Mouse (Mus musculus): ENCODE measurements around the gene Hps1. TPM values are rescaled to one million over a fixed set of nuclear protein-coding genes. Genes with fewer than 3 reads are reported as not detected.
A peak's percentile ranks its signal among the peaks of the same experiment; 100 is the strongest.
"Not testable (repeated sequence)": the region's sequence is repeated elsewhere in the genome, so short reads cannot be mapped to it uniquely, and the experiment has no call there.

The Hps1 gene
- total and polyA plus RNA-seq, 2 experiments from 2014 or later: 11.9 to 13.6 TPM

DNA sequence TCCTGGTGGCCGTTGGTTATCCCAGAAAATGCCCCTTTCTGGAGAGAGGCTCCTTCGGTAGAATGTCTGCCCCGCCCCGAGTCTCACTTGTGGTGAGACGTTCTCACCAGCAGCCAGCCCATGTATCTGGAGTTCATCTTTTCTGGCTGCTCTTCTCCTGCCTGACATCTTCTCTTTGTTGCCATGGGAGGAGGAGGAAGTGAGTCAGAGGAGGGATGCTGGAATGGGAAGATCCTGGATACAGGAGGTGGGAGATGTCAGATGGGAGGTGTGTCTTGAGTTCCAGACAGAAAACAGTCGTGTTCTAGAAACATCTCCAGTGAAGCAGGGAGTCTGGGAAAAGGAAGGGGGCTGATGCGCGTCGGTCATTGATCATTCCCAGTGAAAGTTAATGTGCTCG, 29.7 kb upstream of the Hps1 start:
- H3K4me2 ChIP-seq (ENCODE audit: low read depth, low read length): no peak overlapping the region
- H3K36me3 ChIP-seq (ENCODE audit: insufficient read depth, low read length): no peaks in the 10 kb centered on the region
- no peak for DNase-seq (ENCODE audit: low spot score)
- no peak for ATAC-seq
- no peaks in the 10 kb centered on the region for H3K4me1 ChIP-seq (ENCODE audit: insufficient read depth, low read length)
- H3K27me3 ChIP-seq (ENCODE audit: insufficient read depth, low read length): no peaks in the 10 kb centered on the region
- no peak overlapping the region for H3K4me3 ChIP-seq (ENCODE audit: low read length)
- H3K9ac ChIP-seq (replicated peaks; ENCODE audit: low read length): no peak overlapping the region
- no peaks in the 10 kb centered on the region for H3K9me3 ChIP-seq (ENCODE audit: low read length)
- TF ChIP-seq CTCF (IDR thresholded peaks at IDR 0.05; ENCODE audit: low read depth): no peak
- H3K27ac ChIP-seq: no peak overlapping the region
- 86% methylated on average over 10 of the region's 10 CpGs for WGBS

GRCm38 (mm10) chr19:42797866-42798265, 18.1 kb upstream of the Hps1 start:
- H3K4me1 ChIP-seq (ENCODE audit: insufficient read depth, low read length): no peaks in the 10 kb centered on the region
- H3K27ac ChIP-seq: no peak overlapping the region
- ATAC-seq (no peak), DNase-seq (ENCODE audit: low spot score) (no peak)
- no peaks in the 10 kb centered on the region for H3K36me3 ChIP-seq (ENCODE audit: insufficient read depth, low read length)
- H3K4me3 ChIP-seq (ENCODE audit: low read length): no peak overlapping the region
- TF ChIP-seq CTCF (IDR thresholded peaks at IDR 0.05; ENCODE audit: low read depth): no peak
- no peak overlapping the region for H3K9ac ChIP-seq (replicated peaks; ENCODE audit: low read length)
- 58% methylated on average over 2 of the region's 2 CpGs for WGBS
- peaks cover 3% of the 10 kb centered on the region; the same call in 1 of the 2 replicates for H3K27me3 ChIP-seq (ENCODE audit: insufficient read depth, low read length)
- no peak overlapping the region for H3K4me2 ChIP-seq (ENCODE audit: low read depth, low read length)
- no peaks in the 10 kb centered on the region for H3K9me3 ChIP-seq (ENCODE audit: low read length)

DNA sequence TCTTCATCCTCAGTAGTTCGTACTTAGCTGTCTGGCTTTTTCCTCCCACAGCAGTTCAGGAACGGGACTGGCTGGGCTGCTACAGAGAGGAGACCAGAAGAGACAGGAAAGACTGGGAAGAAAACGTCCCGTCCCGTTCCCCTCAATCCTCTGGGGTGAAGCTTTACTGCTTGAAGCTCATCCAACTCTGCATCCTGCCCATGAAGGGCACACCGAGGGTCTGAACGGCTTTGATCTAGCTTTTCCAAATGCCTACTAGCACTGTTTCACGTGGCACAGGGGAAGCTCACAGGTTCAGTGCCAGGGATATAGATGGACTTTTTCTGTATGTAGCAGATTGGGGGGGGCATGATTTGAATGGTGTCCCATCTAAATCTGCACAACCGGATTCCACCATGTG, 16.0 kb upstream of the Hps1 start:
- no peak for TF ChIP-seq CTCF (IDR thresholded peaks at IDR 0.05; ENCODE audit: low read depth)
- DNase-seq (ENCODE audit: low spot score): no peak
- H3K9ac ChIP-seq (replicated peaks; ENCODE audit: low read length): no peak overlapping the region
- no peaks in the 10 kb centered on the region for H3K36me3 ChIP-seq (ENCODE audit: insufficient read depth, low read length)
- no peak overlapping the region for H3K4me3 ChIP-seq (ENCODE audit: low read length)
- WGBS: 27% methylated on average over 9 of the region's 9 CpGs
- peaks cover 3% of the 10 kb centered on the region; the same call in 1 of the 2 replicates for H3K27me3 ChIP-seq (ENCODE audit: insufficient read depth, low read length)
- H3K4me1 ChIP-seq (ENCODE audit: insufficient read depth, low read length): no peaks in the 10 kb centered on the region
- no peaks in the 10 kb centered on the region for H3K9me3 ChIP-seq (ENCODE audit: low read length)
- H3K27ac ChIP-seq: no peak overlapping the region
- peak overlapping the region; percentile 87 for H3K4me2 ChIP-seq (ENCODE audit: low read depth, low read length)
- no peak for ATAC-seq

- Histone ChIP-seq H3K9ac (replicated peaks; ENCODE audit: low read length) (peak overlapping the region; percentile 46), H3K4me2 (ENCODE audit: low read depth, low read length) (peak overlapping the region; percentile 87), H3K4me1 (ENCODE audit: insufficient read depth, low read length) (no peaks in the 10 kb centered on the region), H3K27me3 (ENCODE audit: insufficient read depth, low read length) (peaks cover 3% of the 10 kb centered on the region; the same call in 1 of the 2 replicates), H3K4me3 (ENCODE audit: low read length) (peak overlapping the region; percentile 45), H3K9me3 (ENCODE audit: low read length) (no peaks in the 10 kb centered on the region), H3K27ac (no peak overlapping the region), H3K36me3 (ENCODE audit: insufficient read depth, low read length) (no peaks in the 10 kb centered on the region)
- WGBS: 2% methylated on average over 31 of the region's 31 CpGs
- TF ChIP-seq CTCF (IDR thresholded peaks at IDR 0.05; ENCODE audit: low read depth): peak; percentile 96
- peak; percentile 94 for DNase-seq (ENCODE audit: low spot score)
- peak; percentile 93 for ATAC-seq
These were observed 15.3 kb upstream of the Hps1 start for GRCm38 (mm10) chr19:42794914-42795613.

DNA sequence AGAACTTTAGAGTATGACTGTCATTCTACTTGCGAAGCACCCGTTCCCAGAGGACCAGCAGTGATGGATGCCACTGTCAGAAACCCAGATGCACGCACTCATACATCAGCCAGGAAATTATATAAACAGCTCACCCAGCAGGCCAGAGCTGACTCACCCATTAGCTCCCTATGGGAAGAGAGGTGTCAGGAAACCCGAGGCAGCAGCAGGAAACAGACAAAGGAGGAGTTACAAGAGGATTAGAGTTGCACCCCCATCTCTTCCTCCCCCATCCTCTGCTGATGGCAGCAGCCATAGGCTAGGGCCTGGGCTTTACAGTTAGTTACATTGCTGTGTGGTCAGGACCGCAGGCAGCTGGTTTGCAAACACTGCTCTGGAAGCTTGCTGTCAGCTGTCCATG, 8.5 kb upstream of the Hps1 start:
- Histone ChIP-seq H3K4me2 (ENCODE audit: low read depth, low read length) (no peak overlapping the region), H3K4me1 (ENCODE audit: insufficient read depth, low read length) (0 out of 2 replicates have a peak, but pooled peaks cover 6% of the 10 kb centered on the region), H3K4me3 (ENCODE audit: low read length) (no peak overlapping the region), H3K27me3 (ENCODE audit: insufficient read depth, low read length) (no peaks in the 10 kb centered on the region), H3K9me3 (ENCODE audit: low read length) (no peaks in the 10 kb centered on the region), H3K36me3 (ENCODE audit: insufficient read depth, low read length) (no peaks in the 10 kb centered on the region), H3K27ac (no peak overlapping the region), H3K9ac (replicated peaks; ENCODE audit: low read length) (no peak overlapping the region)
- 49% methylated on average over 5 of the region's 5 CpGs for WGBS
- ATAC-seq: no peak
- peak; percentile 16 for DNase-seq (ENCODE audit: low spot score)
- no peak for TF ChIP-seq CTCF (IDR thresholded peaks at IDR 0.05; ENCODE audit: low read depth)

GRCm38 (mm10) chr19:42785562-42786220, 5.9 kb upstream of the Hps1 start:
- Histone ChIP-seq H3K27me3 (ENCODE audit: insufficient read depth, low read length) (no peaks in the 10 kb centered on the region), H3K27ac (0 out of 2 replicates have a peak overlapping the region, but pooled peaks have one; percentile 8), H3K36me3 (ENCODE audit: insufficient read depth, low read length) (no peaks in the 10 kb centered on the region), H3K4me3 (ENCODE audit: low read length) (no peak overlapping the region), H3K9ac (replicated peaks; ENCODE audit: low read length) (no peak overlapping the region), H3K9me3 (ENCODE audit: low read length) (no peaks in the 10 kb centered on the region), H3K4me2 (ENCODE audit: low read depth, low read length) (no peak overlapping the region), H3K4me1 (ENCODE audit: insufficient read depth, low read length) (0 out of 2 replicates have a peak, but pooled peaks cover 6% of the 10 kb centered on the region)
- WGBS: 36% methylated on average over 8 of the region's 8 CpGs
- TF ChIP-seq CTCF (IDR thresholded peaks at IDR 0.05; ENCODE audit: low read depth): no peak
- ATAC-seq: no peak
- DNase-seq (ENCODE audit: low spot score): peak; percentile 3

DNA sequence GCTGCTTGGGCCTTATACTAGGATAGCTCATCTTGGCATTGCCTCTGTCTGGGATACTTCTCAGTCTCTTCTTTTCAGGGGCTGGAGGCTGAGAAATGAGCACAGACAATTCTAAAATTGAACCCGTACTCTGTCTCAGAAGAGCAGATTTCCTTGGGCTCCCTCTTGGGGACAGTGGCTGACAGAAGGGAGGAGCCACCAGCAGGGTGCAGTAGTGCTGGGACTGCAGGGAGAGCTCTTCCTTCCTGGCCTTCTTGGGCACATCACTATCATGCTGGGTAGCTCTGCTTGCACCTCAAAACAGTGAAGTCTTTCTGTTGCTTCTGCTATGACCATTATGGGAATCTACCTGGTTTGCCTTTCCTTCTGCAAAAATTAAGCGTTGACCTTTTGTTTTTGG, 5.4 kb upstream of the Hps1 start:
- 38% methylated on average over 2 of the region's 2 CpGs for WGBS
- no peak for DNase-seq (ENCODE audit: low spot score)
- Histone ChIP-seq H3K9me3 (ENCODE audit: low read length) (no peaks in the 10 kb centered on the region), H3K9ac (replicated peaks; ENCODE audit: low read length) (no peak overlapping the region), H3K36me3 (ENCODE audit: insufficient read depth, low read length) (no peaks in the 10 kb centered on the region), H3K27ac (no peak overlapping the region), H3K4me1 (ENCODE audit: insufficient read depth, low read length) (0 out of 2 replicates have a peak, but pooled peaks cover 6% of the 10 kb centered on the region), H3K27me3 (ENCODE audit: insufficient read depth, low read length) (no peaks in the 10 kb centered on the region), H3K4me2 (ENCODE audit: low read depth, low read length) (no peak overlapping the region), H3K4me3 (ENCODE audit: low read length) (no peak overlapping the region)
- TF ChIP-seq CTCF (IDR thresholded peaks at IDR 0.05; ENCODE audit: low read depth): peak; percentile 32
- no peak for ATAC-seq

DNA sequence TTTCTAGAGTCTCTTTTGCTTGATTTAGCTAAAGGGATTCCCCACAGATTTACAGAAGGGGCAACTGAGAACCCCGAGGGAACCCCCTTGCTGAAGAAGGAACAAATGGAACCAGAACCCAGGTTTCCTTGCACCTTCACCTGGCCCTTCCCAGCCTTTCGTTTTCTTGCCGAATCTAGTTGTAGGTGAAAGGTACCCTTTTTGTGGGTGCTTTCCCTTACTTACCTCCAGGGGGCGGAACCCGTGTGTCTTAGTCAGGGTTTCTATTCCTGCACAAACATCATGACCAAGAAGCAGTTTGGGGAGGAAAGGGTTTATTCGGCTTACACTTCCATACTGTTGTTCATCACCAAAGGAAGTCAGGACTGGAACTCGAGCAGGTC, 369 bp upstream of the Hps1 start:
- H3K27me3 ChIP-seq (ENCODE audit: insufficient read depth, low read length); ATAC-seq; H3K9me3 ChIP-seq (ENCODE audit: low read length); H3K4me1 ChIP-seq (ENCODE audit: insufficient read depth, low read length); DNase-seq (ENCODE audit: low spot score); H3K36me3 ChIP-seq (ENCODE audit: insufficient read depth, low read length): not testable (repeated sequence)
- peak overlapping the region; percentile 69 for H3K4me2 ChIP-seq (ENCODE audit: low read depth, low read length)
- peak overlapping the region; percentile 59 for H3K4me3 ChIP-seq (ENCODE audit: low read length)
- H3K27ac ChIP-seq: peak overlapping the region; percentile 88
- peak overlapping the region; percentile 67 for H3K9ac ChIP-seq (replicated peaks; ENCODE audit: low read length)
- WGBS: 51% methylated on average over 7 of the region's 7 CpGs
